Mouse (Mus musculus) pancreas, adult 10 weeks (tissue): ENCODE measurements around the gene Scg5. TPM values are rescaled to one million over a fixed set of nuclear protein-coding genes. Genes with fewer than 3 reads are reported as not detected.

Source experiments
- polyA plus RNA-seq: library from polyadenylated mRNA; stranded (reverse); fragments of 350-450 nt; fragmentation: Illumina TruSeq; extraction: RNeasy Lipid Tissue Mini Kit (QIAGEN cat#74804); gene quantifications from one replicate; pipeline ENCODE4 v1.2.3, GENCODE M21; 2015; ENCODE audit warnings: low read depth, low replicate concordance; ENCODE audit not compliant: insufficient read depth

Scg5 gene
- 33.6 TPM for polyA plus RNA-seq

DNA sequence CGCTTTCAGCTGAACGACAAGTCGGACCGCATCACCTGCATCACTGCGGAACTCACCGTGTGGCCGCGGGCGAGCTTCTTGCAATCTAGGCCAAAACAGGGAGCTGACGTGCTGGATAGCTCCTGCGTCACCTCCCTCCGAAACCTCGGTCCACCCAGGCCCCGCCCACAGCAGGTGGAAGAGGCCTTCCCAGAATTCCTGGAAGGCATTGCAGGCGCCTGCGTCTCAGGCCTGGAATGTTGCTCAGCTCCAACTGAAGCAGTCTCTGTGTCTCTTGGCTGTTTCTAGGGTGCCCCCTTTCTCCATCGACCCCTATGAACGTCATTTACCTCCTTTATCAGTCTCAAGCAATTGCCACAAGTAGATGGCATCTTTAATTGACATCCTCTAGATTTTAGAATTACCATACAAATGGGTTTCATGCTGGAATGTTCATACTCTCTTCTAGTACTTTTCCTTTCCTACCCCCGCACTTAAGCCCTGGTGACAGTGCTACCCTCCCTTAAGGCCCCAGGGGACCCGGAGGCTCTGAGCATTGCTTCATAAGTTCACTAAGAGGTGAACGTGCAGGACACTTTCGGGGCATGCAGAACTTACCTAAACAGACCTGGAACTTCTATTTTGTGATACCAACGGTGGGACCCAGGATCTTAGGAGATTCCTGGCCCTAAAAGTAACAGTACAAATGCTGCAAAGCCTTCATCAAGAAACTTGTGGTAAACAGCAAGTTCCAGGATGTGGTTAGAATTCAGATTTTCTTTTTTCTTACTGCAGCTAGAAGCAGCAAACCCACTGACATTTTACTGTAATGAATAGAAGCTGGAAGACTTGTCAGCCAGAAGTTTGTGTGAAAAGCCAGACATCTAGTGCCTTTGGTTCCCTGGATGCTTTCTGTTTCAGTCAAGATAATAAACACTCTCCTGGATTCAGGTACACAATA, at the start of gene Scg5:
Gene Scg5 (minus strand): TSS at position 179 of the 940 bp plus-strand sequence.

DNA sequence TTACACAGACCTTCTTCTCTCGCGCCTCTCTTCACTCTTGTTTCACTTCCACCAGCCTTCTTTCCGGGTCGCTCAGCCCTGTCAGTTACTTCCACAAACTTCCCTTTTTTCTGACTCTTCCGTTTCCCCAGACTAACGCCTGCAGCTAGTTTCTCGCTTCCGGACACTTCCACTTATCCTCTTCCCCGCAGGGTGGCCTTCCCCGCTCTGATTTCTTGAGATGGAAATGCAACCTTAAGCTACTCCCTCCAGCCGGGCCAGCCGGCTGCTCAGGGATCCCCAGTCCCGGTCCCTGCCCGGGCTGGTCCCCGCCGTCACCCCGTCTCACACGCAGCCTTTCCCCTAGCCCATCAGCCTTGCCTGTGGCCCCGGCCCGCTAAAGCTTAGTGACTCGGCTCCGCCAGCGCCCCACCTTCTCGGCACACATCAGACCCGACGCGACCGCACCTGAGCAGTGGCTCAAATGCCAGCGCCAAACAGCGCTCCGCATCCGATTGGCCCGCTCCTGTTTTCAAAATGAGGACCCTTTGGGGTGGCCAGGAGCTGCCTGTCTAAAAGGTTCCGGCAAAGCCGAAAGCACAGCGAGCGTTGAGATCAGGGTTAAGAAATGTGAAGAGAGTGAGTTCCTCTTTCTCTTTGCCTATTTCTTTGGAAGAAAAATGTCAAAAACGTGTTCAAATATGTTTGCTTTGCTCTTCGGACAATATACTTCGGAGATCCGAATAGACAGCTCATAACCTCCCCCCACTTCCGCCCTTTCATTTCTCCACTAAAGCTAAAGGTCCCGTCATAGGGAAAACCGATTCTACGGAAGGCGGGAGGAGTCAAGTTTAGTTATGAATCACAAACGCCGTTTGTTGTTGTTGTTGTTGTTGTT, 19.6 kb upstream of the Scg5 start, which contains the start of gene Arhgap11a:
Gene Arhgap11a (minus strand): TSS at position 417 of the 877 bp plus-strand sequence.

GRCm38 (mm10) chr2:113758311-113759161, 70.4 kb downstream of the Scg5 start, which contains the start of gene Grem1:
Gene Grem1, minus strand, starts transcription at chr2:113758646.

Other genes with a start within 250 kb of the Scg5 start
- gene Grem1, start 70.5 kb downstream of the Scg5 start, polyA plus RNA-seq, result 0.18 TPM
- gene Arhgap11a, start 19.5 kb upstream of the Scg5 start, polyA plus RNA-seq, result 0.37 TPM
- gene Gjd2, start 184.5 kb upstream of the Scg5 start, polyA plus RNA-seq, result 4.6 TPM
- gene Actc1, start 224.4 kb upstream of the Scg5 start, polyA plus RNA-seq, result 0.96 TPM